Mouse (Mus musculus): ENCODE measurements around the gene Bag2.

Gene Bag2

DNA sequence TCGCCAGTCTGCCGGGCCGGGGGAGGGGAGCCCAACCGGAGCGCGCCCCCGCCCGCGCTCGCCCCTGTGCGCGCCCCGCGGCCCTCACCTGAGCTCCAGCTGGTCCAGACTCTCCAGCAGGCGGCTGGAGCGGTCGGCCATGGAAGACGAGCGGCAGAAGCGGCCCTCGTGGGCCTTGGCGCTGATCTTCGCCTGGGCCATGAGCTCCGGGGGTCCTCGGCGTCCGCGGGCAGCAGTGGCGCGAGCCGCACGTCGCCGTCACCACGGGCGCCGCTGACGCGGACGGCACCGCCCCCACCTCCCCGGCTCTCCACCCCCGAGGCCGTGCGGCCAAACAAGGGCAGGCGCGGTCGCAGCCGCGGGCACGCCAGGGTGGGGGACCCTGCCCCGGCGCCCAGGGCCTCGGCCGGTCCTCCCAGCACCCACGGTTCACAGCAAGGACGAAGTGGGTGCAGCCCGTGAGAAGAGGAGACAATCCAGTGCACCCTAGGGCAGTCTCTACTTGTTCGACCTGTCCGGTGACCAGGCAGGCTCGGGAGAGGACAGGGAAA lies at the start of gene Bag2:
Gene Bag2, minus strand, starts transcription at position 305 of the 551 bp plus-strand sequence.
- peak; percentile 58 for DNase-seq (ENCODE audit: low spot score in 2 of 2)

- peak; percentile 17 to 49 for DNase-seq (ENCODE audit: low spot score in 2 of 2)
These were observed 45.7 kb upstream of the Bag2 start for GRCm38 (mm10) chr1:33803323-33803722.

DNA sequence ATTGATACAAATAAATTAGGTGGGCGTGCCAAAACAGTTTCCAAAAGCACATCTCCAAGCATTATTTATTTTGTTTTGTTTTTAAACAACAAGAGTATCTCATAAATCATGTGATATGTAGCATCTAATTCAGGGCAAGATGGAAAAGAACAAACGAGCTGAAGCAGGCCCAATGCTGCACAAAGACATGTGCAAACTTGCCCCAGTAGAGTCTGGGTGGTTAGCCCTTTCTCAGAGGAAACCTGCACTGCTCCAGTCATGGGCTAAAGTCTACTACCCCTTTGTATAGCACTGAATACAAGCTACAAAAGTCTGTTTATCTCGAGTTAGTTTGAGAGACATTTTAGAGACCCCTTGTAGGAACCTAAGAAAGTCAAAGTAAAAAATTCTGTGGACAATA lies 42.0 kb upstream of the Bag2 start:
- no peak for DNase-seq (ENCODE audit: low spot score in 2 of 2)

DNA sequence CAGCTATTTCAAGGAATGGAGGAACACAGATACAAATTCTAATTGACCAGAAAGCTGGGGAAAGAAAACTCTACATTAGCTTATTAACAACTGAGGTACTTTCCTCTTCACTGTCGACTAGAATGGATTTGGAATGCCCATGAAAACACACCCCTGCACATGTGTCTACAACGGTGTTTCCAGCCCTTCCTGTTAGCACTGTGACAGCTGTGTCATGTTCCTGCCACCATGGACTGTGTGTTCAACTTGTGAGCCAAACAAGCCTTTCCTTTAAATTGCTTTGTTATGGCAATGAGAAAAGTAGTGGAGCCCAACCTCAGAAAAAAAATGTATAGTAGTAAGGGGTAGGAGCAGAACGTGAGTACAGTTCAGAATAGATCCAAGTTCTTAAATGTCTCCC lies 30.9 kb upstream of the Bag2 start:
- DNase-seq (ENCODE audit: low spot score in 2 of 2) = no peak

- no peak for DNase-seq (ENCODE audit: low spot score in 2 of 2)
These were observed 30.5 kb upstream of the Bag2 start for GRCm38 (mm10) chr1:33788072-33788471.

DNA sequence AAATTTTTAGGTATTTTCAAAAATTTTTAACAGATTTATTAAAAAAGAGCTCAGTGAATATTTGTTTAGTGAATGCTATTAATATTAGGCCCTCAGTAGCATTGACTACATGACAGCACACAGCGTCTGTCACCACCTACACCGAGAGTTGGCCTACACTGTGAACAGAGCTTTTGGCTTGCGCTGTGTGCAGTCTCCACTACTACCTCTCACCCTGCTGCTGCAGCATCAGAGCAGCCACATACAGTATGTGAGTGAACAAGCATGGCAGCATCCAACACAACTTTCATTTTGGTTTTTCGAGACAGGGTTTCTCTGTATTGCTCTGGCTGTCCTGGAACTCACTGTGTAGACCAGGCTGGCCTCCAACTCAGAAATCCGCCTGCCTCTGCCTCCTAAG lies 27.0 kb upstream of the Bag2 start:
- no peak for DNase-seq (ENCODE audit: low spot score in 2 of 2)

- DNase-seq (ENCODE audit: low spot score in 2 of 2) = peak in 1 of 2 experiments; percentile 36
These were observed 18.6 kb upstream of the Bag2 start for GRCm38 (mm10) chr1:33776175-33776611.

DNA sequence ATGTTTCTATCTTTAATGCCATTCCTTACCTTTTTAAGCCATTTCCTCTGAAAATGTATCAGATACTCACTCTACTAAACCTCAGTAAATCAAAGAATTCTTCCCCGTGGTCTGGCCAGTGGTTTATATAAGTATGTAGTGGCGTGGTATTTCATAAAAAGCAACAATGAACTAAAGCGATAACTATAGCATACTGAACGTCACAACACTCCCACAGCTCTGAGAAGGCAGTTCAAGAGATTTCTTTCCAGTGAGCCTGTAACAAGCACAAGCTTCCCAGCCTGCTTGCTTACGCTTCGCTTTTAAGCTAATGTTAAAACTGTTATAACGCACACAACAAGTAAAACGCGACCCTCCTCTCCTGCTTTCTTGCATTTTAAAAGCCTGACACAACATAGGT lies 14.5 kb upstream of the Bag2 start:
- DNase-seq (ENCODE audit: low spot score in 2 of 2) = no peak

GRCm38 (mm10) chr1:33771621-33772020 lies 14.0 kb upstream of the Bag2 start:
- no peak for DNase-seq (ENCODE audit: low spot score in 2 of 2)

DNA sequence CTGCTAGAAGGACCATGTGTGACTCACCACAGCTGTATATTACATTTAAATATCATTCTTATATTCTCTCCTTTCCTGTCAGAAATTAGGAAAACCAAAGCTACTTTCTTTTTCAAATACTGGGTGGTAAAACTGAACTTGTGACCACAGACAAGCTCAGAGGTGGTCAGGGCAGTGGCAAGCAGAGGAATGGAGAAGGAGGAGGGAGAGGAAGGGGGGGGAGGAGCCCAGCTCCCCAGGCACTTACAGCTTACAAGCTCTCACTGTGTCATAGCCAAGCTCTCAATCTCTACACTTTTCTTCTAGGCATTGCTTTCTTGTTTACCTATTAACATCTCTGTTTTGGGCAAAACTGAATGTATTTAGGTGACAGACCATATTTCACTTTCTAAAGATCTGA lies 11.2 kb upstream of the Bag2 start:
- no peak for DNase-seq (ENCODE audit: low spot score in 2 of 2)

DNA sequence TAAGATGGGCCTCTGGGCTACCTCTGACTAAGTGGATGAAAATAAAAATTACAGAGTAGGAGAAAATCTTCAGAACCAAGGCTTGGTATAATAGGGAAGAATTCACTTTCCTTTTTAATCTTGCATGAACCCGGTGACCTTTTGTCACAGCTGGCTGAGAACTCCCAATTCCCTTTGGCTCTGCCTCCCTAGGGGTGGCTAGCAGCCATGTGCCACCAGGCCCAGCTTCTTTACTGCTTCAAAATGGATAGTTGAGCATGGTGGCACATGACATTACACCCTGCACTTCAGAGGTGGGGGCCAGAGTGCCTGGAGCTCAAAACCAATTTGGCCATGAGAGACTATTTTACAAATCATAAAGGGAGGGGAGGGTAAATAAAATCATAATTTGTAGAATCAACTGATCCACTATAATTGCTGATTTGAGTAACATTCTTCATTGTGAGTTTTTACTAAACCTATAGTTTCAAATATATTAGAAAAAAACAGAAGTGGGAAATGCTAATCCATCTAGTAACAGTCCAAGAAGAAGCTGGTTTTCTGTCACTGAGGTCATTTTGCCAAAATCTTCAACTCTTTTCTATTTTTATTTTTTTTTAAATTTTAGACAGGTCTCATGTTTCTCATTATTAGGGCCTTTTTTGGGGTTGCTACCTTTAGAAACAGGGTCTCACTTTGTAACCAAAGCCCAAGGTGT lies 10.6 kb upstream of the Bag2 start:
- no peak for DNase-seq (ENCODE audit: low spot score in 2 of 2)

DNA sequence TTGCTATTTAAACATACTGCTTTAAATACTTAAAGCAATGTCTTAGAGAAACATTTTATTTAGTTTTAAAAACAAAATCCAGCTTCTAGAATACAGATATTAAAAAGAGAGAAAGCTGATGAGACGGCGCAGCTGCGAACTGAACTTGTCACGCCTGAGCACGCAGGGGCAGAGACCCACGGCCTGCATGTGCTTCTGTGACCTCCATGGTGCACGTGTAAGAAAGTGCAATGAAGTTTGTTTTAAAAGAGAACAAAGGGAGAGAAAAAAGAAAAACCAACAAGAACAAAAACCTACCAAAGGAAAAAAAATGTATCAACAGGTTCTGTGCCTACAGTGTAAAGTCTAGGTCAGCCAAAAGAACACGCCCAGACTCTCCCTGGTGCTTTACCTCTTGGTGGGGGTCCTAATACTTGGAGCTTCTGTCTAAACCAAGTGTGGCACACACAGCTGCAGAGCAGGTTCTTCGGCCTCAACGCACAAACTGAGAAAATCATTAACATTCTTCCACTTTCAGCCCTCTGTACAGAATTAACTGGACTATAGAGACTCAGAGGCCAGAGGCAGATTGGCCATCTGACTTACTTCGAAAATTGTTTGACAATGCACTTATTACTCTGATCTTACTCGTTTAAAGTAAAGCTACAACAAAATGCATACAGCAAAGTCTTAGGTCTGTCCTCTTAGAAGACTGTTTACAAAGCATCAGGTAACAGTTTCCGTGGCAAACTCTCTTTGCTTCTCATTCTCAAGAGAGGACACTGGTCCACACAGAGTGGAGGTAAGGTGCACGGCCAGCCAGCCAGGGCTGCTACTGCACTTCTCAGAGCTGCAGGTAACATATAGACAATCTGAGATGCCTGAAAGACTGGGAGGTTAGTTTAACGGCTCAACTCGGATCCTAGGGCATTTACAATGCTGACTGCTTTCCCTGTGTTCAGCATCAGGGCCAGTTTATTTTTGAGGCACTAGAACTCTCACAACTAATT lies 9.2 kb upstream of the Bag2 start:
- DNase-seq (ENCODE audit: low spot score in 2 of 2) = no peak

DNA sequence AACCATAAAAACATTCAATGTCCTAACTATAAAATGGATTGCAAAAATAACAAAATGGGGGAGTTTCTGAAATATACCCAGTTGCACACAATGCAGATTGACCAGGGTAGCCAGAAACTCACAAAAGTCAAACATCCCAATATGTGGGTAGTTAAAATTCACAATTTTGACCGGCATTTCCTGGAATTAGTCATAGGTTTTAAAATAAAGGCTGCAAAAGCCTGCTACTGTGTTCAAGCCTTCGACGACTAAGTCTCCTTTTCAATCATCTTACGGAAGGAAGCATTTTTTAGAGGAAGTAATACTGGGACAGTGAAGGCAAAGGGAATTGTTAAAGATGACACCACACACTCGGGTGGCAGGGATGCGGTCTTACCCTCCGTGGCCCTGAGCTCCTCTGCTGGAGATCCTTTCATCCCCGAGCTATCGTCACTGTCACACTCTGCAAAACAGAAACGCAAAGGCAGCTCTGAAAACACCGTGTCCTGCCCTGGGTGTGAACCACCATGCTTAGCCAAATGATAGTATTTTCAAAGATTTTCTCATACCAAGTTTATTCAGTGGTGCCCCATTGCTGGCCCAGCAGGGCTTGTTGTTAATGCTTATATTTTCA lies 8.0 kb upstream of the Bag2 start:
- DNase-seq (ENCODE audit: low spot score in 2 of 2) = no peak

DNA sequence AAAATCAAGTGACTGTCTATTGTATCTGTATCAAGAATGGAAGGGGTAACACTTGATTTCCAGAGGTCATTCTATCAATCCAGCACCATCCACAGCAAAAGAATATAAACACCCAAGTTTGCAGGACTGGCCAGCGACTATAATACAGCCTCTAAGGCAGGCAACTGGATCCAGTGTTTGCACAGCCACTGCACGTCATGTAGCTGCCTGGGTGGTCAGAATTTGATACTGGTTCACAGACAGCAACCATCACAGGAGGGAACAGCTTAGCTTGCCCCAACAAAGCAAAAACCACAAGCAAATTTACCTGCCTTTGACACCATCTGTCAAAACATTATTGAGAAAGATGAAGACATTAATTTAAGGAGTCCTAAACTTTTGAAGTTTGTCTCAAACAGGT lies 6.2 kb upstream of the Bag2 start:
- DNase-seq (ENCODE audit: low spot score in 2 of 2) = no peak

GRCm38 (mm10) chr1:33758488-33758887 lies 893 bp upstream of the Bag2 start:
- no peak for DNase-seq (ENCODE audit: low spot score in 2 of 2)

DNA sequence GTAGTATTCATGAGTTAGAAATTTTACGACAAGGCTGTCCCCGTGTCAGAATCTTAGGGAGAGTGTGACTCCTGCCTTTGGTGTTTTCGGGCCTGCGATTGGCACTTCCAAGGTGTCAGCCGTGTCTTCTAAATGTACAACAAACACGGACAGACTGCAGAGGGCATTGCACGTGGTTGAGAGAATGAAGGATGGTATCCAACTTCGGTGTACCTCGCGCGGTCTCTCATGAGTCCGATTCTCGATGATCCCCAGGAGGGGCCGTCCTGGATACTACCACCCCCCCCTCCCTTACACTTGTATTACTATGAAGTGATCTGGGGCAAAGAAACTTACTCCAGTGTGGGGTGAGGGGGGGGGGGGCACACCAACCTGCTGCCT lies 572 bp downstream of the Bag2 start:
- no peak for DNase-seq (ENCODE audit: low spot score in 2 of 2)

GRCm38 (mm10) chr1:33756258-33757032 lies 1.1 kb downstream of the Bag2 start:
- no peak for DNase-seq (ENCODE audit: low spot score in 2 of 2)

GRCm38 (mm10) chr1:33755799-33756198 lies 1.8 kb downstream of the Bag2 start:
- no peak for DNase-seq (ENCODE audit: low spot score in 2 of 2)

DNA sequence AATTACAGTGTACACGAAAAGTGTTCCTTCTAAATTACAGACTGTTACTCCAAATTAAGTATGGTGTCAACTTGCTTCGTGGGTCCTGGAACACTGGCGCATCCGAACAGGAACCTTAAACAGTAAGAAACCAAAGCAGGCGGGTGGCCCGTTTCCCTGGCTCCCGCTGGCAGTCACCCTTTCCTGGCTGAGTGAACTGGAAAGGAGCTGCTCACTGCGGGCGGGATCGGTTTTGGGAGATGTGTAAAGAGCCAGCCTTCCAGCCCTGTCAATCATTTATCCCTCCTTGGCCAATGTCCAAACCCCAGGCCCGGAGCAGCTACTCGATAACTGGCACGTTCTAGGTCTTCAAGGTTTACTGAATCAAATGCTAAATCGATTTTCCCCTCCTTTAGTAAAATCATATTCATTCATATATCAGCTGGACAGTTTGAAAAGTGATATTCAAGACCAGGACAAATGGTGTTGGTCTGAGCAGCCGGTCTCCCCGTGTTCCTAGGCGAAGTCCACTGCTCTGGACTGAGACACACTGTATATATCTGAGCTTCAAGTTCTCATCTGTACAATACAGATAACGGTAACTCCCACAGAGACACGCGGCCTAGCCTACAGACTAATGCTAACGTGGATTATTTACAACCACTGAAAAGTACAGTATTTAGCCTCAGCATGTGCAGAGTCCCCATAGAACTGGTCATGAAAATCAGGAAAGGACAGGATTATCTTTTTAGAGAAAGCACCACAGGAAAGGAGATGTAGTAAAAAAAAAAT lies 2.4 kb downstream of the Bag2 start:
- no peak for DNase-seq (ENCODE audit: low spot score in 2 of 2)

GRCm38 (mm10) chr1:33754089-33754488 lies 3.5 kb downstream of the Bag2 start:
- no peak for DNase-seq (ENCODE audit: low spot score in 2 of 2)

- peak in 1 of 2 experiments; percentile 79 for DNase-seq (ENCODE audit: low spot score in 2 of 2)
These were observed 6.3 kb downstream of the Bag2 start for GRCm38 (mm10) chr1:33751283-33751682.
